Mouse (Mus musculus): ENCODE measurements around the gene Cfap45.

- TF ChIP-seq POLR2A (IDR thresholded peaks at IDR 0.05; ENCODE audit: borderline replicate concordance, low read depth, low read length) (no peak), CTCF (IDR thresholded peaks at IDR 0.05; ENCODE audit: low read depth, low read length) (no peak)
Measured at GRCm38 (mm10) chr1:172480376-172480775, 40.2 kb upstream of the Cfap45 start.
